ENCODE assay signal across 8 mouse cellular contexts in genomic region chr15:89149271-89150040, GRCm38 (mm10). TPM values are rescaled to one million over a fixed set of nuclear protein-coding genes. Genes with fewer than 3 reads are reported as not detected.
DNase-seq lines count a peak whose midpoint lies in the region; ATAC-seq and TF ChIP-seq lines count a peak whose summit lies in the region.

TSS of gene Mapk11 (minus strand) at chr15:89149628.

- intact Hi-C loops in heart, postnatal 10 days (cut with DNase I): no loop called here

- no peak for TF ChIP-seq EP300 in lung, postnatal 0 days (IDR thresholded peaks at IDR 0.05)

- H3K27me3 ChIP-seq in lung, postnatal 0 days (replicated peaks; ENCODE audit: insufficient read depth, low read length): peaks cover 14% of the 10 kb centered on the region

- peaks cover 13% of the 10 kb centered on the region for H3K4me1 ChIP-seq in lung, postnatal 0 days (ENCODE audit: insufficient read depth, low read depth, low read length)

- H3K36me3 ChIP-seq in lung, postnatal 0 days (ENCODE audit: insufficient read depth, low read length): peaks cover 4% of the 10 kb centered on the region; the same call in 1 of the 2 replicates

- H3K4me3 ChIP-seq in lung, postnatal 0 days (ENCODE audit: low read depth, low read length): peak within 1 kb of the TSS; percentile 67

- WGBS in lung, postnatal 0 days: 2% methylated on average over 40 of the region's 61 CpGs

- peak; percentile 54 for DNase-seq in right cerebral cortex, adult 18-20 months
- no peak for DNase-seq in right cerebral cortex, postnatal 36 days (ENCODE audit: low spot score in 2 of 2)
- DNase-seq in embryo, embryonic 11 days: peak; percentile 70
- DNase-seq in heart, postnatal 10 days: peak; percentile 43 to 48
- peak; percentile 31 to 52 for DNase-seq in layer of hippocampus, postnatal 10 days (ENCODE audit: low spot score in 2 of 2)
- peak; percentile 48 for DNase-seq in lung, postnatal 0 days (ENCODE audit: low spot score)
- peak; percentile 65 for DNase-seq in right cerebral cortex, postnatal 14 days
- DNase-seq in frontal cortex, postnatal 25 days (ENCODE audit: low spot score in 2 of 2): no peak

- no peak for TF ChIP-seq CTCF in lung, postnatal 0 days (IDR thresholded peaks at IDR 0.05)

- H3K9ac ChIP-seq in lung, postnatal 0 days (replicated peaks; ENCODE audit: low read depth): peak within 1 kb of the TSS; percentile 50

- peak; percentile 76 for ATAC-seq in lung, postnatal 0 days

- no peak within 1 kb of the TSS for H3K27ac ChIP-seq in lung, postnatal 0 days (ENCODE audit: low read length)

- H3K9me3 ChIP-seq in lung, postnatal 0 days (ENCODE audit: low read length): no peaks in the 10 kb centered on the region

- H3K4me2 ChIP-seq in lung, postnatal 0 days (replicated peaks; ENCODE audit: low read depth, low read length): peak within 1 kb of the TSS; percentile 91

RNA-seq across cellular contexts. Expression of gene Mapk11, which starts in this region (rescaled TPM):
- total RNA-seq in heart, postnatal 10 days (2021): 1 to 10 TPM; 4.1 to 4.8 TPM
- 10 to 100 TPM; 18.4 to 25.3 TPM for total RNA-seq in layer of hippocampus, postnatal 10 days (2021)
- polyA plus RNA-seq in lung, postnatal 0 days (2015; fragmentation: Nextera tagmentation; extraction: Ambion mirVana): 7.4 and 8.5 TPM in 2 replicates

Comparison
In these comparisons a context has a peak if more than half of its experiments do, and no peak if none do; other contexts are left out.
1. DNase-seq: peak in right cerebral cortex, adult 18-20 months (single experiment), embryo, embryonic 11 days (single experiment), heart, postnatal 10 days (2 of 2), layer of hippocampus, postnatal 10 days (2 of 2), lung, postnatal 0 days (single experiment) and right cerebral cortex, postnatal 14 days (single experiment); none in right cerebral cortex, postnatal 36 days (0 of 2) and frontal cortex, postnatal 25 days (0 of 2).